Mouse (Mus musculus) 3T3-L1 (cell line): ENCODE results near the gene Acta2.
A peak's percentile ranks its signal among the peaks of the same experiment; 100 is the strongest.

Source experiments
- DNase-seq: peaks from one replicate; pipeline ENCODE4 v3.0.0-alpha.2; 2015; ENCODE audit warnings: low read depth, low spot score

Acta2 gene

GRCm38 (mm10) chr19:34192008-34192963 lies 63.1 kb downstream of the Acta2 start, which contains the start of gene Stambpl1:
Stambpl1 (plus strand) TSS chr19:34192229.
- DNase-seq, result peak; percentile 82

GRCm38 (mm10) chr19:34191645-34192007 lies 63.8 kb downstream of the Acta2 start:
- no peak for DNase-seq
